Mouse (Mus musculus): ENCODE results near the gene Espn. TPM values are rescaled to one million over a fixed set of nuclear protein-coding genes. Genes with fewer than 3 reads are reported as not detected.
A peak's percentile ranks its signal among the peaks of the same experiment; 100 is the strongest.

The Espn gene
- total and polyA plus RNA-seq, 3 experiments: 5.0 to 19.6 TPM; not detected in 1

DNA sequence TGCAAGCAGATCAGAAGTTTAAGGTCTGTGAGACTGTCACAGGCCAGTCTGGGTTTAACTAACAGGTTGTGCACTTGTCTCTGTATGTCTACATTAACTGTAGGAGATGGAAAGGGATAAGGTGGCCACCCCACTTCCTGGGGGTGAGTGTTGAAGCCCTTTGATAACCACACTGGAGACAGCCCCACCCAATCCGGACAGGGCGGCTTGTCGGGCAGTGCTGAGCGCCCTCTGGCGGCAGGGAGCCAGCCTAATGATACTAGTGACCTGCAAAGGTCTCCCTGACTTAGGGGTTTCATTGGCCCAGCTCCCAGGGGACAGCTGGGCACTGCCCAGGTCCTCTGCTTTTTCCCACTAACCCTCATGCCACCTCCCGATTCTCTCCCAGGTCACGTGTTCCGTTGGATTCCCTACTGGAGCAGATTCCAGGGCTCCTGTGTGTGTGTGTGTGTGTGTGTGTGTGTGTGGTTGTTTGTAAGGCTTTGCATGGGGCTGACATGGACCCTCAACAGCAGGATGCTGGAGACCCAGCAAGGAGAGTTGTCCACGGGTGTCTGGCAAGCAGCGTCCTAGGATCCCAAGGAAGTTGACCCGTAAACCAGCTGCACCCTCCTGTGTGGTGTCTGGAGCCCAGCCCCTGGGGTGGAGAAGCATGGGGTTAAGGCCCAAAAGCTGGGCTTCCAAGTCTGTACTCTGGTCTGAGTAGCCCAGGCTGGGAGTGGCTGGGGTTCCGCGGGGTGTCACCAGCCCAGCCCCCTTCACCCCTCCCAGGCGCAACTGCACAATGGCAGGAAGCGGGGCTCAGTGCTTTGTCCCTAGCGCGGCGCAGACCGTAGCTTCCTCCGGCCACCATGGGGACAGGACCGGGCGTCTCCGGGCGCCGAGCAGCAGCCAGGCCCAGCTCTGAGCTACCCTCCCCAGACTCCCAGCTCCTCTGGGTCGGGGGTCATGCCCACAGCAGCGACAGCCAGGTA lies 55.9 kb downstream of the Espn start (continued):
- TF ChIP-seq HCFC1 (IDR thresholded peaks at IDR 0.05; ENCODE audit: low read depth, low read length): 0 out of 2 replicates have a peak, but pooled peaks have one; percentile 44
- peak; percentile 82 for TF ChIP-seq GATA1 (IDR thresholded peaks at IDR 0.05; ENCODE audit: low read depth, low read length)

- Histone ChIP-seq H3K36me3 (ENCODE audit: control insufficient read depth in 1 of 2, insufficient read depth in 2 of 2, low read length in 2 of 2) (peaks cover 0 to 24% of the 10 kb centered on the region in 2 experiments; a peak in 2 of 4 replicates), H3K27me3 (ENCODE audit: control insufficient read depth in 1 of 2, insufficient read depth in 2 of 2, low read length in 2 of 2) (no peaks in the 10 kb centered on the region), H3K9me3 (replicated peaks; ENCODE audit: insufficient read depth, low read length) (no peaks in the 10 kb centered on the region), H3K9ac (ENCODE audit: control insufficient read depth, low read depth, low read length, poor library complexity, severe bottlenecking) (no peak overlapping the region), H3K79me2 (ENCODE audit: control insufficient read depth, insufficient read depth, low read length, poor library complexity) (no peaks in the 10 kb centered on the region), H3K4me3 (ENCODE audit: control insufficient read depth in 1 of 2, insufficient read depth in 1 of 2, low read depth in 2 of 2, low read length in 2 of 2) (no peak overlapping the region), H3K4me1 (ENCODE audit: control insufficient read depth in 1 of 2, insufficient read depth in 2 of 2, low read length in 2 of 2) (peaks cover 21 to 35% of the 10 kb centered on the region in 2 experiments), H3K27ac (ENCODE audit: control insufficient read depth, low read depth, low read length) (no peak overlapping the region)
- DNase-seq (ENCODE audit: low read depth, low spot score): no peak
- TF ChIP-seq JUND (IDR thresholded peaks at IDR 0.05; ENCODE audit: low read depth, low read length): no peak
- no peak for TF ChIP-seq GABPA (IDR thresholded peaks at IDR 0.05; ENCODE audit: low read depth, low read length)
- TF ChIP-seq GATA1 (IDR thresholded peaks at IDR 0.05; ENCODE audit: low read depth, low read length): no peak
- no peak for TF ChIP-seq ZNF384 (IDR thresholded peaks at IDR 0.05; ENCODE audit: low read depth, low read length)
- TF ChIP-seq TAL1 (IDR thresholded peaks at IDR 0.05; ENCODE audit: low read length): no peak
- TF ChIP-seq MAZ (IDR thresholded peaks at IDR 0.05; ENCODE audit: low read depth, low read length): no peak
- no peak for TF ChIP-seq MXI1 (IDR thresholded peaks at IDR 0.05; ENCODE audit: low read depth, low read length)
- no peak for TF ChIP-seq EP300 (IDR thresholded peaks at IDR 0.05; ENCODE audit: low read depth in 1 of 2, low read length in 2 of 2)
- TF ChIP-seq MEF2A (IDR thresholded peaks at IDR 0.05; ENCODE audit: extremely low read depth, insufficient replicate concordance, low read depth, low read length, poor library complexity, severe bottlenecking): no peak
- no peak for TF ChIP-seq SMC3 (IDR thresholded peaks at IDR 0.05; ENCODE audit: low read depth, low read length)
These were observed 57.9 kb downstream of the Espn start for GRCm38 (mm10) chr4:152094233-152094632.

- TF ChIP-seq CHD1 (IDR thresholded peaks at IDR 0.05; ENCODE audit: low read depth, low read length): no peak
- TF ChIP-seq EP300 (IDR thresholded peaks at IDR 0.05; ENCODE audit: low read depth in 1 of 2, low read length in 2 of 2): 0 out of 4 replicates have a peak, but pooled peaks of 1 of the 2 experiments have one; percentile 36
- TF ChIP-seq POLR2A (IDR thresholded peaks at IDR 0.05; ENCODE audit: control insufficient read depth in 1 of 2, insufficient read depth in 1 of 2, low read depth in 1 of 2, low read length in 2 of 2, poor library complexity in 1 of 2): peak in 1 of 2 experiments; percentile 21; a peak in 1 of 4 replicates
- 0 out of 2 replicates have a peak, but pooled peaks have one; percentile 3 for TF ChIP-seq TCF12 (IDR thresholded peaks at IDR 0.05; ENCODE audit: low read depth, low read length)
- TF ChIP-seq MAFK (IDR thresholded peaks at IDR 0.05; ENCODE audit: borderline replicate concordance, low read depth, low read length): no peak
- H3K4me1 ChIP-seq (ENCODE audit: control insufficient read depth in 1 of 2, insufficient read depth in 2 of 2, low read length in 2 of 2): peaks cover 24 to 43% of the 10 kb centered on the region in 2 experiments
- H3K79me2 ChIP-seq (ENCODE audit: control insufficient read depth, insufficient read depth, low read length, poor library complexity): no peaks in the 10 kb centered on the region
- no peaks in the 10 kb centered on the region for H3K9me3 ChIP-seq (replicated peaks; ENCODE audit: insufficient read depth, low read length)
- peaks cover 0 to 32% of the 10 kb centered on the region in 2 experiments; a peak in 2 of 4 replicates for H3K36me3 ChIP-seq (ENCODE audit: control insufficient read depth in 1 of 2, insufficient read depth in 2 of 2, low read length in 2 of 2)
- DNase-seq (ENCODE audit: low read depth, low spot score): peak; percentile 70
- peak overlapping the region; percentile 38 for H3K9ac ChIP-seq (ENCODE audit: control insufficient read depth, low read depth, low read length, poor library complexity, severe bottlenecking)
- peak overlapping the region; percentile 32 for H3K27ac ChIP-seq (ENCODE audit: control insufficient read depth, low read depth, low read length)
- H3K27me3 ChIP-seq (ENCODE audit: control insufficient read depth in 1 of 2, insufficient read depth in 2 of 2, low read length in 2 of 2): no peaks in the 10 kb centered on the region
- H3K4me3 ChIP-seq (ENCODE audit: control insufficient read depth in 1 of 2, insufficient read depth in 1 of 2, low read depth in 2 of 2, low read length in 2 of 2): 0 out of 4 replicates have a peak overlapping the region, but pooled peaks of 1 of the 2 experiments have one; percentile 8
These were observed 59.3 kb downstream of the Espn start for GRCm38 (mm10) chr4:152092751-152093293.

All from MEL (cell line).